Mouse (Mus musculus): Measurements from ENCODE around the gene Tcf7l2. TPM values are rescaled to one million over a fixed set of nuclear protein-coding genes. Genes with fewer than 3 reads are reported as not detected.

Tcf7l2 gene
- total and polyA plus RNA-seq, 2 experiments from 2014 or later, result 3.9 to 71.6 TPM

DNA sequence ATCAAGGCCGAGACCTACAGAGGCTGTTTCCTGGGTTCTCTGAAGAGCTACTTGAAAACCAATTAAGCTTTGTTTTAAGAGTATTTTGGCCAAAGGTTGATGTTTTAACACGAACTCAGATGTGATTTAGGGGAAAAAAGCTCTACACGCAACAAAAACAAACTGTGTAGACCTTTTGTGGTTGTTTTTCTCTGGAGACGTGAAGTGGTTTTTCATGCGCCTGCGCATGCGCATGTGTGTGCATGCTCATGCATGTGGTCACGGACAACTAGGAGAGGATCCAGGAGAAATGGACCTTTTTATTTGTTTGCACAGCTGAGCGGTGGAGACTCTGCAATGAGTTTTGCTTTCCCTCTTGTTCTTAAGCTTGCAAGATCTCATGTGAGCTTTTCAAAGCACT, 17.4 kb downstream of the Tcf7l2 start:
- no peaks in the 10 kb centered on the region for H3K9me3 ChIP-seq (ENCODE audit: low read length)
- H3K4me3 ChIP-seq (ENCODE audit: low read length), result no peak overlapping the region
- DNase-seq (ENCODE audit: low spot score) (no peak), ATAC-seq (no peak)
- no peaks in the 10 kb centered on the region for H3K36me3 ChIP-seq (ENCODE audit: insufficient read depth, low read length)
- H3K4me2 ChIP-seq (ENCODE audit: low read depth, low read length), result no peak overlapping the region
- 96% methylated on average over 9 of the region's 9 CpGs for WGBS
- H3K27me3 ChIP-seq (ENCODE audit: insufficient read depth, low read length), result no peaks in the 10 kb centered on the region
- no peaks in the 10 kb centered on the region for H3K4me1 ChIP-seq (ENCODE audit: insufficient read depth, low read length)
- no peak overlapping the region for H3K27ac ChIP-seq
- no peak overlapping the region for H3K9ac ChIP-seq (replicated peaks; ENCODE audit: low read length)
- no peak for TF ChIP-seq CTCF (IDR thresholded peaks at IDR 0.05; ENCODE audit: low read depth)

DNA sequence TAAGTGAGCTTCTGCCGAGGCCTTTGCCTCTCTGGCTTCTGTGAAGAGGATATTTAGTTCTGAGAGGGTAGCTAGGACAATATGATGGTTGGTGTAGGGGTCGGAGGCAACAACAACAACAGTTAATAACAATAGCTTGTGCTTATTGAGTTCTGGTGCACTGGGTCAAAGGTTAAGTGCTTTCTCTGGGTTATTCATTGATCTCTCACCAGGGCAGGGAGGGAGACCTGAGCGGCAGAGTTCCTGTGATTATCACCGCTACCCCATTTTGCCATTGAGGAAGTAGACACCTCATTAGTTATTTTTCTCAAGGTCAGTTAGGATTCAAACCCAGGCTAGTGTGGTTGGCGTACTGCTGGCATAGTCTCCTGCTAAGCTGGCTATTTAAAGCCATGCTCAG, 19.5 kb downstream of the Tcf7l2 start:
- WGBS, result 70% methylated on average over 5 of the region's 5 CpGs
- ATAC-seq (no peak), DNase-seq (ENCODE audit: low spot score) (no peak)
- no peak for TF ChIP-seq CTCF (IDR thresholded peaks at IDR 0.05; ENCODE audit: low read depth)
- Histone ChIP-seq H3K9me3 (ENCODE audit: low read length) (no peaks in the 10 kb centered on the region), H3K4me1 (ENCODE audit: insufficient read depth, low read length) (no peaks in the 10 kb centered on the region), H3K27me3 (ENCODE audit: insufficient read depth, low read length) (no peaks in the 10 kb centered on the region), H3K4me2 (ENCODE audit: low read depth, low read length) (no peak overlapping the region), H3K4me3 (ENCODE audit: low read length) (no peak overlapping the region), H3K36me3 (ENCODE audit: insufficient read depth, low read length) (no peaks in the 10 kb centered on the region), H3K9ac (replicated peaks; ENCODE audit: low read length) (no peak overlapping the region), H3K27ac (no peak overlapping the region)

DNA sequence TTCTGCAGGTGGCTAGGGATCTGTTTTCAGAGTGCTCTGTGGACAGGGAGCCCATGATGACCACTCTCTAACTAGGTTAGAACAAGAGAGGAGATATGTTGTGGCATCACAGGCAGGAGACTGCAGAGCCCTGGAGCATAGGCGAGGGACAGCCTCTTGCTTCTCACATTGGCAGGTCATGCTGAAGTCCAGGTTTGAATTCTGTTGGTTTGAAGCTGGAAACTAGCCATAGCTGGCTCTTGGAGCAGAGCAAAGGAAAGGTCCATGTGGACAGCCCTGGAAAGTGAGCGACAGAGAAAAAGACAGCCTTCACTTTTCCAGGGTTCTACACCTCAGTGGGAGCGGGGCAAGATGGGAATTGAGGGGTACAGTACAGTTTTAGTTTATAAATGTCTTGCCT, 20.6 kb downstream of the Tcf7l2 start:
- Histone ChIP-seq H3K27me3 (ENCODE audit: insufficient read depth, low read length) (no peaks in the 10 kb centered on the region), H3K4me1 (ENCODE audit: insufficient read depth, low read length) (no peaks in the 10 kb centered on the region), H3K36me3 (ENCODE audit: insufficient read depth, low read length) (no peaks in the 10 kb centered on the region), H3K27ac (no peak overlapping the region), H3K4me2 (ENCODE audit: low read depth, low read length) (no peak overlapping the region), H3K4me3 (ENCODE audit: low read length) (no peak overlapping the region), H3K9me3 (ENCODE audit: low read length) (no peaks in the 10 kb centered on the region), H3K9ac (replicated peaks; ENCODE audit: low read length) (no peak overlapping the region)
- WGBS, result 97% methylated on average over 3 of the region's 3 CpGs
- no peak for ATAC-seq
- no peak for TF ChIP-seq CTCF (IDR thresholded peaks at IDR 0.05; ENCODE audit: low read depth)
- no peak for DNase-seq (ENCODE audit: low spot score)

DNA sequence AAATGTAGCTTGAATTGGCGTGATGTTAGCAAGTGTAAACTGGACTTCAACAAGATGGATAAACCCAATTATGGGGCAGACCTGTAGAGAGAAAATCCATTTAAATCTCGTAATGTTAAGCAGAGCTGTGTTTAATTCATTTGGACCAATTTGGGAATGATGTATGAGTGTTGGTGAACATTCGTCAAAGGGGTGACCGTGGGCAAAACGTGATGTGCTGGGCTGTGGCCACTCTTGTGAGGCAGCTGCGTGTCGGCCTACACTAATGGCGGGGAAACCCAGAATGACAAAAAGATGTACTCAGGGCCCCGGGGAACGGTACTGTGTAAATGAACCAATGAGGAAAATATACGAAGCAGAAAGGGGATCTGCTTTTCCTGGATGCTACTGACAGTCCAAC, 24.2 kb downstream of the Tcf7l2 start:
- no peak overlapping the region for H3K27ac ChIP-seq
- H3K4me1 ChIP-seq (ENCODE audit: insufficient read depth, low read length), result no peaks in the 10 kb centered on the region
- no peak overlapping the region for H3K4me2 ChIP-seq (ENCODE audit: low read depth, low read length)

DNA sequence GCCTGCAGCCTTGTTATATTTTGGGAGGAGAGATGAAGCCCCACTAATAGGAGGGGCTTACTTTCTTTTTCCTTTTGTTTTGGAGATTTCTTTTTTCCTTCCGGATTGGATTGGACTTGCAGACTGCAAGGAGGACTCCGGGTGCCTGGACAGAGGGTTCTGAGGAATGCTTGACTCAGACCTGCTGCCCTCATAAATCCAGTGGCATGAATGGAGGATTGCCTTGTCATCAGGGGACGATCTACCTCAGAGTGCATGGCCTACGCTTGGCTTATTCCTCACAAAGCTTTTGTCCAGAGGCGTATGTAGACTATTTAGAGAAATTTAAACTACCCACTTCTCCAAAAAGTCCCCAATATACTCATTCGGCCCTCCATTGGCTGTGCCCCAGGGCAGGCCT, 25.5 kb downstream of the Tcf7l2 start:
- WGBS, result 73% methylated on average over 6 of the region's 6 CpGs

More for the DNA sequence above, 24.2 kb downstream of the Tcf7l2 start:
- H3K9me3 ChIP-seq (ENCODE audit: low read length), result no peaks in the 10 kb centered on the region
- WGBS, result 57% methylated on average over 11 of the region's 11 CpGs
- H3K4me3 ChIP-seq (ENCODE audit: low read length), result no peak overlapping the region
- H3K36me3 ChIP-seq (ENCODE audit: insufficient read depth, low read length), result no peaks in the 10 kb centered on the region
- ATAC-seq, result no peak
- H3K9ac ChIP-seq (replicated peaks; ENCODE audit: low read length), result no peak overlapping the region
- no peak for DNase-seq (ENCODE audit: low spot score)
- H3K27me3 ChIP-seq (ENCODE audit: insufficient read depth, low read length), result no peaks in the 10 kb centered on the region
- TF ChIP-seq CTCF (IDR thresholded peaks at IDR 0.05; ENCODE audit: low read depth), result no peak

DNA sequence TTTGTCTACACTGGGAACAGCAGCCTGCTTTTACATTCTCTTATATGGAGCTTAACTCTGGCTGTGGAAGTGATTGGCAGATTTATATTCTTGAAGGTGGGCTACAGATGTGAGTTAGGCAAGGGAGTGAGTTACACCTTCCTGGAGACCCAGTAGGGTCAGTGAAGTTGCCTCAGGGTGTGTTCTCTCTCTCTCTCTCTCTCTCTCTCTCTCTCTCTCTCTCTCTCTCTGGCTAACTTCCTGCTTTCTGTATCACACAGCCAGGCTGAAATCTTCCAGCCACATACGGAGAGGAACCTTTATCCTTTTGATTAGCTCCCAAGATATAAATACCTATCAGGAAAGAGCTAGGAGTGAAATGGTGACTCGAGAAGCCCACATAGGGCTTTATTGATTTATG, 26.0 kb downstream of the Tcf7l2 start:
- no peaks in the 10 kb centered on the region for H3K36me3 ChIP-seq (ENCODE audit: insufficient read depth, low read length)
- H3K4me1 ChIP-seq (ENCODE audit: insufficient read depth, low read length), result no peaks in the 10 kb centered on the region
- no peak overlapping the region for H3K9ac ChIP-seq (replicated peaks; ENCODE audit: low read length)
- H3K4me2 ChIP-seq (ENCODE audit: low read depth, low read length), result no peak overlapping the region
- no peak for TF ChIP-seq CTCF (IDR thresholded peaks at IDR 0.05; ENCODE audit: low read depth)
- ATAC-seq (no peak), DNase-seq (ENCODE audit: low spot score) (no peak)
- 60% methylated on average over 2 of the region's 2 CpGs for WGBS
- no peak overlapping the region for H3K4me3 ChIP-seq (ENCODE audit: low read length)
- H3K27me3 ChIP-seq (ENCODE audit: insufficient read depth, low read length), result no peaks in the 10 kb centered on the region
- H3K27ac ChIP-seq, result no peak overlapping the region
- no peaks in the 10 kb centered on the region for H3K9me3 ChIP-seq (ENCODE audit: low read length)

More for the DNA sequence above, 25.5 kb downstream of the Tcf7l2 start:
- no peak overlapping the region for H3K27ac ChIP-seq
- H3K4me1 ChIP-seq (ENCODE audit: insufficient read depth, low read length), result no peaks in the 10 kb centered on the region
- no peak overlapping the region for H3K4me3 ChIP-seq (ENCODE audit: low read length)
- no peaks in the 10 kb centered on the region for H3K27me3 ChIP-seq (ENCODE audit: insufficient read depth, low read length)
- no peak overlapping the region for H3K4me2 ChIP-seq (ENCODE audit: low read depth, low read length)
- no peak for DNase-seq (ENCODE audit: low spot score)
- no peaks in the 10 kb centered on the region for H3K9me3 ChIP-seq (ENCODE audit: low read length)
- no peak overlapping the region for H3K9ac ChIP-seq (replicated peaks; ENCODE audit: low read length)
- TF ChIP-seq CTCF (IDR thresholded peaks at IDR 0.05; ENCODE audit: low read depth), result no peak
- ATAC-seq, result no peak
- H3K36me3 ChIP-seq (ENCODE audit: insufficient read depth, low read length), result no peaks in the 10 kb centered on the region

DNA sequence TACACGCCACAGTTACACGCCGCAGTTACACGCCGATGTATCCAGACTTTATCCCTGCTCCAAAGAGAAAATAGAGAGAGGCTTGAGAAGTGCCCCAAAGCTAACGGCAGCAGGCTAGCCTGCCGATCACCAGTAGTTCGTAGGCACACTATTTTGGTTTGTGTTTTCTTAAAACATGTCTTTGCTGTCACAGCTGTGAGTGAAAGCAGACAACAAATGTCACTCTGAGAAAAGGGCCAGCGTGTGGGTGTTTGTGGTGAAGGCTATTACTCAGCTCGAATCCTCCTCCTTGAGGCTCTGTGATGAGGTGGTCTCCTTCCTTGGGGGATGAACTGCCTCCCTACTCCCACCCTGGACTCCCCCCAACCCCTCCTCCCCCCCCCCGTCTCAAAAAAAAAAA, 26.6 kb downstream of the Tcf7l2 start:
- no peaks in the 10 kb centered on the region for H3K4me1 ChIP-seq (ENCODE audit: insufficient read depth, low read length)
- no peaks in the 10 kb centered on the region for H3K9me3 ChIP-seq (ENCODE audit: low read length)
- no peak overlapping the region for H3K4me2 ChIP-seq (ENCODE audit: low read depth, low read length)
- no peak for DNase-seq (ENCODE audit: low spot score)
- H3K27me3 ChIP-seq (ENCODE audit: insufficient read depth, low read length), result no peaks in the 10 kb centered on the region
- no peak for ATAC-seq
- H3K27ac ChIP-seq, result no peak overlapping the region
- no peak overlapping the region for H3K4me3 ChIP-seq (ENCODE audit: low read length)
- H3K36me3 ChIP-seq (ENCODE audit: insufficient read depth, low read length), result no peaks in the 10 kb centered on the region
- H3K9ac ChIP-seq (replicated peaks; ENCODE audit: low read length), result no peak overlapping the region
- WGBS, result 73% methylated on average over 10 of the region's 11 CpGs
- no peak for TF ChIP-seq CTCF (IDR thresholded peaks at IDR 0.05; ENCODE audit: low read depth)

All from hindbrain, postnatal 0 days (tissue).